Mouse (Mus musculus) left cerebral cortex, adult 9 months (tissue): ENCODE measurements around the gene Itk.

Experiments used
- DNase-seq, 2 experiments: peaks; one replicate each; pipeline ENCODE4 v3.0.0; 2022; ENCODE audit warnings: low spot score in 2 of 2

Gene Itk

GRCm38 (mm10) chr11:46276778-46277177 lies 112.5 kb downstream of the Itk start:
- DNase-seq, result no peak

GRCm38 (mm10) chr11:46276168-46276567 lies 113.1 kb downstream of the Itk start:
- DNase-seq, result no peak

GRCm38 (mm10) chr11:46275302-46275701 lies 114.0 kb downstream of the Itk start:
- peak in 1 of 2 experiments; percentile 79 for DNase-seq
